Mouse (Mus musculus): ENCODE results near the gene Hnrnpul1. TPM values are rescaled to one million over a fixed set of nuclear protein-coding genes. Genes with fewer than 3 reads are reported as not detected.

The Hnrnpul1 gene
- polyA plus RNA-seq, 2 experiments = 26.5 to 36.5 TPM

GRCm38 (mm10) chr7:25754439-25754737, 169 bp downstream of the Hnrnpul1 start:
- under 1% methylated on average over 29 of the region's 30 CpGs for WGBS (ENCODE audit: insufficient replicate concordance)
- no peak for ATAC-seq (ENCODE audit: insufficient read depth)
- Histone ChIP-seq H3K4me2 (ENCODE audit: low read depth) (peak overlapping the region; percentile 100), H3K4me1 (replicated peaks; ENCODE audit: control insufficient read depth in 2 of 2, insufficient read depth in 2 of 2, low read length in 1 of 2) (peaks cover 17 to 18% of the 10 kb centered on the region in 2 experiments), H3K9ac (replicated peaks) (peak overlapping the region; percentile 100), H3K36me3 (replicated peaks; ENCODE audit: control insufficient read depth, insufficient read depth, low read depth) (peaks cover 29% of the 10 kb centered on the region), H3K9me3 (ENCODE audit: control insufficient read depth, low read length) (no peaks in the 10 kb centered on the region), H3K4me3 (ENCODE audit: insufficient read depth in 1 of 2, low read depth in 2 of 2, low read length in 2 of 2) (peak overlapping the region; percentile 90 to 100), H3K27me3 (ENCODE audit: control insufficient read depth, insufficient read depth, low read length) (no peaks in the 10 kb centered on the region), H3K27ac (peak overlapping the region; percentile 93)
- no peak for DNase-seq (ENCODE audit: low read depth in 3 of 3, low spot score in 3 of 3)
- TF ChIP-seq EP300 (IDR thresholded peaks at IDR 0.05; ENCODE audit: low read depth) = no peak
- TF ChIP-seq CTCF (IDR thresholded peaks at IDR 0.05; ENCODE audit: low read depth) = peak; percentile 16

- Histone ChIP-seq H3K4me1 (replicated peaks; ENCODE audit: control insufficient read depth in 2 of 2, insufficient read depth in 2 of 2, low read length in 1 of 2) (peaks cover 17 to 18% of the 10 kb centered on the region in 2 experiments), H3K36me3 (replicated peaks; ENCODE audit: control insufficient read depth, insufficient read depth, low read depth) (peaks cover 35% of the 10 kb centered on the region), H3K27me3 (ENCODE audit: control insufficient read depth, insufficient read depth, low read length) (no peaks in the 10 kb centered on the region), H3K4me3 (ENCODE audit: insufficient read depth in 1 of 2, low read depth in 2 of 2, low read length in 2 of 2) (peak overlapping the region; percentile 90 to 100), H3K27ac (peak overlapping the region; percentile 93), H3K9me3 (ENCODE audit: control insufficient read depth, low read length) (no peaks in the 10 kb centered on the region), H3K4me2 (ENCODE audit: low read depth) (peak overlapping the region; percentile 100), H3K9ac (replicated peaks) (peak overlapping the region; percentile 100)
- whole genome bisulfite sequencing (ENCODE audit: insufficient replicate concordance) = under 1% methylated on average over 46 of the region's 46 CpGs
- ATAC-seq (ENCODE audit: insufficient read depth) (peak; percentile 6; the same call in 1 of the 2 replicates), DNase-seq (ENCODE audit: low read depth in 3 of 3, low spot score in 3 of 3) (peak in 1 of 3 experiments; percentile 24)
- TF ChIP-seq EP300 (IDR thresholded peaks at IDR 0.05; ENCODE audit: low read depth) (no peak), CTCF (IDR thresholded peaks at IDR 0.05; ENCODE audit: low read depth) (no peak)
Measured at GRCm38 (mm10) chr7:25753643-25754438, 716 bp downstream of the Hnrnpul1 start.

GRCm38 (mm10) chr7:25753076-25753475, 1.5 kb downstream of the Hnrnpul1 start:
- H3K4me1 ChIP-seq (replicated peaks; ENCODE audit: control insufficient read depth in 2 of 2, insufficient read depth in 2 of 2, low read length in 1 of 2) = peaks cover 17 to 18% of the 10 kb centered on the region in 2 experiments
- ATAC-seq (ENCODE audit: insufficient read depth) = no peak
- peak overlapping the region; percentile 100 for H3K4me2 ChIP-seq (ENCODE audit: low read depth)
- peaks cover 42% of the 10 kb centered on the region for H3K36me3 ChIP-seq (replicated peaks; ENCODE audit: control insufficient read depth, insufficient read depth, low read depth)
- no peaks in the 10 kb centered on the region for H3K27me3 ChIP-seq (ENCODE audit: control insufficient read depth, insufficient read depth, low read length)
- no peak for DNase-seq (ENCODE audit: low read depth in 3 of 3, low spot score in 3 of 3)
- TF ChIP-seq EP300 (IDR thresholded peaks at IDR 0.05; ENCODE audit: low read depth) = no peak
- TF ChIP-seq CTCF (IDR thresholded peaks at IDR 0.05; ENCODE audit: low read depth) = no peak
- H3K4me3 ChIP-seq (ENCODE audit: insufficient read depth in 1 of 2, low read depth in 2 of 2, low read length in 2 of 2) = peak overlapping the region; percentile 90 to 100
- no peak overlapping the region for H3K27ac ChIP-seq
- no peaks in the 10 kb centered on the region for H3K9me3 ChIP-seq (ENCODE audit: control insufficient read depth, low read length)
- peak overlapping the region; percentile 100 for H3K9ac ChIP-seq (replicated peaks)

GRCm38 (mm10) chr7:25746844-25747243, 7.7 kb downstream of the Hnrnpul1 start:
- Histone ChIP-seq H3K4me1 (replicated peaks; ENCODE audit: control insufficient read depth in 2 of 2, insufficient read depth in 2 of 2, low read length in 1 of 2) (peaks cover under 1 to 4% of the 10 kb centered on the region in 2 experiments; a peak in 3 of 4 replicates), H3K4me3 (ENCODE audit: insufficient read depth in 1 of 2, low read depth in 2 of 2, low read length in 2 of 2) (no peak overlapping the region), H3K27me3 (ENCODE audit: control insufficient read depth, insufficient read depth, low read length) (no peaks in the 10 kb centered on the region), H3K4me2 (ENCODE audit: low read depth) (no peak overlapping the region), H3K36me3 (replicated peaks; ENCODE audit: control insufficient read depth, insufficient read depth, low read depth) (peaks cover 99% of the 10 kb centered on the region), H3K9ac (replicated peaks) (no peak overlapping the region), H3K27ac (no peak overlapping the region), H3K9me3 (ENCODE audit: control insufficient read depth, low read length) (no peaks in the 10 kb centered on the region)
- DNase-seq (ENCODE audit: low read depth in 3 of 3, low spot score in 3 of 3) (no peak), ATAC-seq (ENCODE audit: insufficient read depth) (no peak)
- 66% methylated on average over 3 of the region's 3 CpGs for WGBS (ENCODE audit: insufficient replicate concordance)
- TF ChIP-seq EP300 (IDR thresholded peaks at IDR 0.05; ENCODE audit: low read depth) (no peak), CTCF (IDR thresholded peaks at IDR 0.05; ENCODE audit: low read depth) (no peak)

- DNase-seq (ENCODE audit: low read depth in 3 of 3, low spot score in 3 of 3) (no peak), ATAC-seq (ENCODE audit: insufficient read depth) (peak; percentile 64; the same call in 1 of the 2 replicates)
- peaks cover 97% of the 10 kb centered on the region for H3K36me3 ChIP-seq (replicated peaks; ENCODE audit: control insufficient read depth, insufficient read depth, low read depth)
- no peak overlapping the region for H3K9ac ChIP-seq (replicated peaks)
- H3K4me1 ChIP-seq (replicated peaks; ENCODE audit: control insufficient read depth in 2 of 2, insufficient read depth in 2 of 2, low read length in 1 of 2) = peaks cover 6 to 8% of the 10 kb centered on the region in 2 experiments; a peak in 3 of 4 replicates
- 23% methylated on average over 3 of the region's 3 CpGs for WGBS (ENCODE audit: insufficient replicate concordance)
- H3K27me3 ChIP-seq (ENCODE audit: control insufficient read depth, insufficient read depth, low read length) = no peaks in the 10 kb centered on the region
- H3K9me3 ChIP-seq (ENCODE audit: control insufficient read depth, low read length) = no peaks in the 10 kb centered on the region
- no peak overlapping the region for H3K4me2 ChIP-seq (ENCODE audit: low read depth)
- TF ChIP-seq CTCF (IDR thresholded peaks at IDR 0.05; ENCODE audit: low read depth) (no peak), EP300 (IDR thresholded peaks at IDR 0.05; ENCODE audit: low read depth) (0 out of 2 replicates have a peak, but pooled peaks have one; percentile 41)
- no peak overlapping the region for H3K4me3 ChIP-seq (ENCODE audit: insufficient read depth in 1 of 2, low read depth in 2 of 2, low read length in 2 of 2)
- H3K27ac ChIP-seq = no peak overlapping the region
Measured at GRCm38 (mm10) chr7:25738277-25738676, 16.3 kb downstream of the Hnrnpul1 start.

Data from liver, embryonic 14.5 days (tissue).